In genomic region chr11:58995061-58995806, GRCm38 (mm10) we compare ENCODE assay signal across 10 mouse cellular contexts. TPM values are rescaled to one million over a fixed set of nuclear protein-coding genes. Genes with fewer than 3 reads are reported as not detected.
DNase-seq lines count a peak whose midpoint lies in the region; ATAC-seq lines count a peak whose summit lies in the region.
"Had no signal": no experiment of that assay in that cellular context is flagged by ENCODE, and none has a peak within 500 bp of the region (broad histone marks: within the 10 kb centered on the region; RNA-seq: fewer than 3 reads in every experiment).

No protein-coding gene starts in this region.

- no peak for DNase-seq in liver, embryonic 11.5 days (ENCODE audit: low spot score)
- no peak for DNase-seq in liver
- DNase-seq in ovary, postnatal 10 days (ENCODE audit: low spot score): no peak

- H3K4me3 ChIP-seq in forebrain, embryonic 15.5 days: no peak overlapping the region; the same call in 1 of the 2 replicates
- H3K4me3 ChIP-seq in forebrain, embryonic 12.5 days (replicated peaks): no peak overlapping the region
- peak overlapping the region; percentile 47; the same call in 1 of the 2 replicates for H3K4me3 ChIP-seq in liver, embryonic 11.5 days (ENCODE audit: low read depth, low read length)
- H3K4me3 ChIP-seq in limb, embryonic 12.5 days (replicated peaks): peak overlapping the region; percentile 40
- H3K4me3 ChIP-seq in neural tube, embryonic 15.5 days (replicated peaks): peak overlapping the region; percentile 39; the same call in 1 of the 2 replicates

- no peak for ATAC-seq in forebrain, embryonic 15.5 days (replicated peaks)
- no peak for ATAC-seq in forebrain, embryonic 12.5 days (ENCODE audit: low FRiP score)
- ATAC-seq in liver, embryonic 11.5 days (replicated peaks; ENCODE audit: low FRiP score): no peak
- ATAC-seq in limb, embryonic 12.5 days (ENCODE audit: insufficient number of reproducible peaks, insufficient read depth, low FRiP score, low TSS enrichment, low read depth): no peak
- ATAC-seq in neural tube, embryonic 15.5 days (ENCODE audit: low FRiP score): peak; percentile 26; the same call in 1 of the 2 replicates
- no peak for ATAC-seq in monocyte, adult 5-6 weeks (replicated peaks; ENCODE audit: insufficient number of reproducible peaks, low FRiP score, low TSS enrichment, poor library complexity, severe bottlenecking)

- H3K9ac ChIP-seq in forebrain, embryonic 15.5 days (replicated peaks): no peak overlapping the region; the same call in 1 of the 2 replicates
- H3K9ac ChIP-seq in forebrain, embryonic 12.5 days: no peak overlapping the region
- H3K9ac ChIP-seq in liver, embryonic 11.5 days (ENCODE audit: low read depth, low read length): no peak overlapping the region
- no peak overlapping the region for H3K9ac ChIP-seq in limb, embryonic 12.5 days (replicated peaks)
- H3K9ac ChIP-seq in neural tube, embryonic 15.5 days (replicated peaks): no peak overlapping the region; the same call in 1 of the 2 replicates

- H3K4me2 ChIP-seq in forebrain, embryonic 15.5 days (replicated peaks): peak overlapping the region; percentile 72
- H3K4me2 ChIP-seq in forebrain, embryonic 12.5 days: no peak overlapping the region
- H3K4me2 ChIP-seq in liver, embryonic 11.5 days: peak overlapping the region; percentile 82
- peak overlapping the region; percentile 66; the same call in 1 of the 2 replicates for H3K4me2 ChIP-seq in limb, embryonic 12.5 days
- H3K4me2 ChIP-seq in neural tube, embryonic 15.5 days: peak overlapping the region; percentile 63

- no peaks in the 10 kb centered on the region for H3K9me3 ChIP-seq in forebrain, embryonic 15.5 days
- no peaks in the 10 kb centered on the region for H3K9me3 ChIP-seq in forebrain, embryonic 12.5 days
- H3K9me3 ChIP-seq in liver, embryonic 11.5 days (ENCODE audit: control insufficient read depth, low read length): no peaks in the 10 kb centered on the region
- H3K9me3 ChIP-seq in limb, embryonic 12.5 days: no peaks in the 10 kb centered on the region
- no peaks in the 10 kb centered on the region for H3K9me3 ChIP-seq in neural tube, embryonic 15.5 days (replicated peaks)

- 81% methylated on average over 9 of the region's 9 CpGs for WGBS in forebrain, embryonic 15.5 days
- WGBS in forebrain, embryonic 12.5 days: 77% methylated on average over 9 of the region's 9 CpGs
- WGBS in liver, embryonic 11.5 days: 69% methylated on average over 9 of the region's 9 CpGs
- WGBS in limb, embryonic 12.5 days: 76% methylated on average over 9 of the region's 9 CpGs
- 80% methylated on average over 9 of the region's 9 CpGs for WGBS in neural tube, embryonic 15.5 days

- H3K27me3 ChIP-seq in forebrain, embryonic 15.5 days: peaks cover 7% of the 10 kb centered on the region; the same call in 1 of the 2 replicates
- peaks cover 45% of the 10 kb centered on the region for H3K27me3 ChIP-seq in forebrain, embryonic 12.5 days
- peaks cover 13% of the 10 kb centered on the region for H3K27me3 ChIP-seq in liver, embryonic 11.5 days (replicated peaks; ENCODE audit: control insufficient read depth, insufficient read depth, low read length)
- peaks cover 43% of the 10 kb centered on the region for H3K27me3 ChIP-seq in limb, embryonic 12.5 days
- peaks cover 27% of the 10 kb centered on the region for H3K27me3 ChIP-seq in neural tube, embryonic 15.5 days (replicated peaks)

- peaks cover 8% of the 10 kb centered on the region; the same call in 1 of the 2 replicates for H3K36me3 ChIP-seq in forebrain, embryonic 15.5 days
- H3K36me3 ChIP-seq in forebrain, embryonic 12.5 days (replicated peaks): peaks cover 7% of the 10 kb centered on the region
- no peaks in the 10 kb centered on the region for H3K36me3 ChIP-seq in liver, embryonic 11.5 days (ENCODE audit: control insufficient read depth, insufficient read depth, low read length)
- peaks cover 10% of the 10 kb centered on the region; the same call in 1 of the 2 replicates for H3K36me3 ChIP-seq in limb, embryonic 12.5 days
- peaks cover 7% of the 10 kb centered on the region; the same call in 1 of the 2 replicates for H3K36me3 ChIP-seq in neural tube, embryonic 15.5 days

- peaks cover 8% of the 10 kb centered on the region; the same call in 1 of the 2 replicates for H3K4me1 ChIP-seq in forebrain, embryonic 15.5 days
- H3K4me1 ChIP-seq in forebrain, embryonic 12.5 days: peaks cover 10% of the 10 kb centered on the region
- H3K4me1 ChIP-seq in liver, embryonic 11.5 days (replicated peaks; ENCODE audit: control insufficient read depth, insufficient read depth, low read length): peaks cover 25% of the 10 kb centered on the region
- peaks cover 11% of the 10 kb centered on the region for H3K4me1 ChIP-seq in limb, embryonic 12.5 days (replicated peaks)
- peaks cover 10% of the 10 kb centered on the region for H3K4me1 ChIP-seq in neural tube, embryonic 15.5 days

- no peak overlapping the region for H3K27ac ChIP-seq in forebrain, embryonic 15.5 days (replicated peaks)
- H3K27ac ChIP-seq in forebrain, embryonic 12.5 days: no peak overlapping the region
- H3K27ac ChIP-seq in liver, embryonic 11.5 days (ENCODE audit: low read depth, low read length): no peak overlapping the region
- no peak overlapping the region for H3K27ac ChIP-seq in limb, embryonic 12.5 days
- no peak overlapping the region for H3K27ac ChIP-seq in neural tube, embryonic 15.5 days (replicated peaks)
- H3K27ac ChIP-seq: left cerebral cortex, adult 2 months had no signal

RNA-seq across cellular contexts. Expression of gene Trim11, which starts 17.3 kb away (rescaled TPM):
- 22.6 and 24.8 TPM in 2 replicates for polyA plus RNA-seq in forebrain, embryonic 15.5 days (2015; fragmentation: Nextera tagmentation; extraction: Ambion mirVana)
- polyA plus RNA-seq in forebrain, embryonic 12.5 days (2016; fragmentation: Nextera tagmentation; extraction: Ambion mirVana): 19.2 and 20.9 TPM in 2 replicates
- 17.3 and 17.8 TPM in 2 replicates for polyA plus RNA-seq in liver, embryonic 11.5 days (2014; fragmentation: Nextera tagmentation; extraction: Ambion mirVana)
- 21.6 and 22.4 TPM in 2 replicates for polyA plus RNA-seq in limb, embryonic 12.5 days (2016; fragmentation: Nextera tagmentation; extraction: Ambion mirVana)
- 22.2 and 22.5 TPM in 2 replicates for polyA plus RNA-seq in neural tube, embryonic 15.5 days (2015; fragmentation: Nextera tagmentation; extraction: Ambion mirVana)
- 32.0 to 47.3 TPM (median 32.7 TPM) in 3 replicates for total RNA-seq in monocyte, adult 5-6 weeks (2017)

RNA-seq across cellular contexts. Expression of gene Hist3h2a, which starts 40.7 kb away (rescaled TPM):
- 155 and 160 TPM in 2 replicates for polyA plus RNA-seq in forebrain, embryonic 15.5 days (2015; fragmentation: Nextera tagmentation; extraction: Ambion mirVana)
- polyA plus RNA-seq in forebrain, embryonic 12.5 days (2016; fragmentation: Nextera tagmentation; extraction: Ambion mirVana): 91.9 and 92.9 TPM in 2 replicates
- 12.0 and 14.5 TPM in 2 replicates for polyA plus RNA-seq in liver, embryonic 11.5 days (2014; fragmentation: Nextera tagmentation; extraction: Ambion mirVana)
- 26.2 and 27.9 TPM in 2 replicates for polyA plus RNA-seq in limb, embryonic 12.5 days (2016; fragmentation: Nextera tagmentation; extraction: Ambion mirVana)
- 66.5 and 86.3 TPM in 2 replicates for polyA plus RNA-seq in neural tube, embryonic 15.5 days (2015; fragmentation: Nextera tagmentation; extraction: Ambion mirVana)
- 35.6 to 52.4 TPM (median 42.1 TPM) in 3 replicates for total RNA-seq in monocyte, adult 5-6 weeks (2017)

RNA-seq across cellular contexts. Expression of gene Trim17, which starts 40.7 kb away (rescaled TPM):
- 1.9 and 2.7 TPM in 2 replicates for polyA plus RNA-seq in forebrain, embryonic 15.5 days (2015; fragmentation: Nextera tagmentation; extraction: Ambion mirVana)
- polyA plus RNA-seq in forebrain, embryonic 12.5 days (2016; fragmentation: Nextera tagmentation; extraction: Ambion mirVana): 0.89 and 1.0 TPM in 2 replicates
- 0.23 and 0.38 TPM in 2 replicates for polyA plus RNA-seq in liver, embryonic 11.5 days (2014; fragmentation: Nextera tagmentation; extraction: Ambion mirVana)
- 0.80 and 0.93 TPM in 2 replicates for polyA plus RNA-seq in limb, embryonic 12.5 days (2016; fragmentation: Nextera tagmentation; extraction: Ambion mirVana)
- polyA plus RNA-seq in neural tube, embryonic 15.5 days (2015; fragmentation: Nextera tagmentation; extraction: Ambion mirVana): 1.1 TPM in 2 replicates
- 0.29 TPM in 1 of 3 replicates, not detected in the others for total RNA-seq in monocyte, adult 5-6 weeks (2017)
- total RNA-seq: megakaryocyte-erythroid progenitor cell, adult 5-6 weeks had no signal

RNA-seq across cellular contexts. Expression of gene Hist3h2ba, which starts 46.5 kb away (rescaled TPM):
- polyA plus RNA-seq in forebrain, embryonic 15.5 days (2015; fragmentation: Nextera tagmentation; extraction: Ambion mirVana): 355 and 373 TPM in 2 replicates
- 185 and 187 TPM in 2 replicates for polyA plus RNA-seq in forebrain, embryonic 12.5 days (2016; fragmentation: Nextera tagmentation; extraction: Ambion mirVana)
- polyA plus RNA-seq in liver, embryonic 11.5 days (2014; fragmentation: Nextera tagmentation; extraction: Ambion mirVana): 6.3 and 6.9 TPM in 2 replicates
- polyA plus RNA-seq in limb, embryonic 12.5 days (2016; fragmentation: Nextera tagmentation; extraction: Ambion mirVana): 22.6 and 28.5 TPM in 2 replicates
- polyA plus RNA-seq in neural tube, embryonic 15.5 days (2015; fragmentation: Nextera tagmentation; extraction: Ambion mirVana): 184 and 262 TPM in 2 replicates
- 1.7 TPM in 2 of 3 replicates, not detected in the other for total RNA-seq in monocyte, adult 5-6 weeks (2017)

RNA-seq across cellular contexts. Expression of gene Rnf187, which starts 56.5 kb away (rescaled TPM):
- 508 and 517 TPM in 2 replicates for polyA plus RNA-seq in forebrain, embryonic 15.5 days (2015; fragmentation: Nextera tagmentation; extraction: Ambion mirVana)
- polyA plus RNA-seq in forebrain, embryonic 12.5 days (2016; fragmentation: Nextera tagmentation; extraction: Ambion mirVana): 403 and 431 TPM in 2 replicates
- 229 and 240 TPM in 2 replicates for polyA plus RNA-seq in liver, embryonic 11.5 days (2014; fragmentation: Nextera tagmentation; extraction: Ambion mirVana)
- polyA plus RNA-seq in limb, embryonic 12.5 days (2016; fragmentation: Nextera tagmentation; extraction: Ambion mirVana): 306 and 315 TPM in 2 replicates
- polyA plus RNA-seq in neural tube, embryonic 15.5 days (2015; fragmentation: Nextera tagmentation; extraction: Ambion mirVana): 559 and 636 TPM in 2 replicates
- total RNA-seq in monocyte, adult 5-6 weeks (2017): 42.2 to 79.7 TPM (median 47.8 TPM) in 3 replicates

Comparison
In these comparisons a context has a peak if more than half of its experiments do, and no peak if none do; other contexts are left out.
1. H3K4me3 ChIP-seq: peak in liver, embryonic 11.5 days (single experiment), limb, embryonic 12.5 days (single experiment) and neural tube, embryonic 15.5 days (single experiment); none in forebrain, embryonic 15.5 days (single experiment) and forebrain, embryonic 12.5 days (single experiment).